Mouse (Mus musculus) ovary, postnatal 36 days (tissue): Measurements from ENCODE around the gene Fat4.

Source experiments
- DNase-seq: peaks from one replicate; pipeline ENCODE4 v3.0.0; 2022; ENCODE audit warnings: low spot score, mixed read lengths

The Fat4 gene

GRCm38 (mm10) chr3:38886890-38887355 is at the start of gene Fat4:
Gene Fat4, plus strand, starts transcription at chr3:38886940.
- peak; percentile 15 for DNase-seq

GRCm38 (mm10) chr3:38839438-38839837 is 47.3 kb upstream of the Fat4 start:
- DNase-seq = no peak

GRCm38 (mm10) chr3:38843000-38843538 is 43.7 kb upstream of the Fat4 start:
- DNase-seq = no peak

- DNase-seq = no peak
Measured at GRCm38 (mm10) chr3:38846602-38847382, 39.9 kb upstream of the Fat4 start.

- no peak for DNase-seq
Measured at GRCm38 (mm10) chr3:38849077-38849476, 37.7 kb upstream of the Fat4 start.

- DNase-seq = peak; percentile 15
Measured at GRCm38 (mm10) chr3:38849536-38849935, 37.2 kb upstream of the Fat4 start.

- no peak for DNase-seq
Measured at GRCm38 (mm10) chr3:38853650-38854049, 33.1 kb upstream of the Fat4 start.

- DNase-seq = no peak
Measured at GRCm38 (mm10) chr3:38860683-38861082, 26.1 kb upstream of the Fat4 start.

- no peak for DNase-seq
Measured at GRCm38 (mm10) chr3:38871291-38871690, 15.4 kb upstream of the Fat4 start.

- DNase-seq = no peak
Measured at GRCm38 (mm10) chr3:38875872-38876271, 10.9 kb upstream of the Fat4 start.

- no peak for DNase-seq
Measured at GRCm38 (mm10) chr3:38876706-38877105, 10.0 kb upstream of the Fat4 start.

GRCm38 (mm10) chr3:38882778-38883177 is 4.0 kb upstream of the Fat4 start:
- DNase-seq = no peak

GRCm38 (mm10) chr3:38883676-38884075 is 3.1 kb upstream of the Fat4 start:
- no peak for DNase-seq

GRCm38 (mm10) chr3:38884276-38884675 is 2.5 kb upstream of the Fat4 start:
- peak; percentile 66 for DNase-seq

GRCm38 (mm10) chr3:38884919-38885418 is 1.8 kb upstream of the Fat4 start:
- DNase-seq = peak; percentile 29

- peak; percentile 81 for DNase-seq
Measured at GRCm38 (mm10) chr3:38885481-38886001, 1.2 kb upstream of the Fat4 start.

- DNase-seq = peak; percentile 34
Measured at GRCm38 (mm10) chr3:38886061-38886821, 499 bp upstream of the Fat4 start.

- DNase-seq = peak; percentile 63
Measured at GRCm38 (mm10) chr3:38887381-38887991, 746 bp downstream of the Fat4 start.

GRCm38 (mm10) chr3:38888111-38888510 is 1.4 kb downstream of the Fat4 start:
- DNase-seq = peak; percentile 65

GRCm38 (mm10) chr3:38892791-38893224 is 6.1 kb downstream of the Fat4 start:
- no peak for DNase-seq

- DNase-seq = no peak
Measured at GRCm38 (mm10) chr3:38900839-38901238, 14.1 kb downstream of the Fat4 start.

GRCm38 (mm10) chr3:38906832-38907231 is 20.1 kb downstream of the Fat4 start:
- DNase-seq = no peak
